Mouse (Mus musculus) CH12.LX (cell line): Measurements from ENCODE around the gene Ccdc130.

Experiments
- CTCF ChIP-seq, 2 experiments: IDR thresholded peaks in 1 of 2; conservative IDR thresholded peaks in 1 of 2; 2 replicates each; pipeline ENCODE4 v1.5.1; 2011 to 2012; ENCODE audit warnings: low read depth in 2 of 2, low read length in 2 of 2, improper control_type of control experiment in 1 of 2, inconsistent platforms in 1 of 2, mild to moderate bottlenecking in 1 of 2, moderate library complexity in 1 of 2
- KAT2A ChIP-seq: IDR thresholded peaks from 2 replicates; pipeline ENCODE4 v1.6.1; 2012; ENCODE audit warnings: low read length, improper control_type of control experiment, inconsistent platforms; ENCODE audit not compliant: insufficient replicate concordance
- POLR2A ChIP-seq: IDR thresholded peaks from 2 replicates; pipeline ENCODE4 v1.6.1; 2011; ENCODE audit warnings: low read depth, mild to moderate bottlenecking, improper control_type of control experiment, low read length
- POLR2AphosphoS2 ChIP-seq: IDR thresholded peaks from 2 replicates; pipeline ENCODE4 v1.6.1; 2011; ENCODE audit warnings: low read depth, low read length, improper control_type of control experiment
- ZC3H11A ChIP-seq: IDR thresholded peaks from 2 replicates; pipeline ENCODE4 v1.6.1; 2012; ENCODE audit warnings: low read depth, mild to moderate bottlenecking, inconsistent platforms, low read length, improper control_type of control experiment

DNA sequence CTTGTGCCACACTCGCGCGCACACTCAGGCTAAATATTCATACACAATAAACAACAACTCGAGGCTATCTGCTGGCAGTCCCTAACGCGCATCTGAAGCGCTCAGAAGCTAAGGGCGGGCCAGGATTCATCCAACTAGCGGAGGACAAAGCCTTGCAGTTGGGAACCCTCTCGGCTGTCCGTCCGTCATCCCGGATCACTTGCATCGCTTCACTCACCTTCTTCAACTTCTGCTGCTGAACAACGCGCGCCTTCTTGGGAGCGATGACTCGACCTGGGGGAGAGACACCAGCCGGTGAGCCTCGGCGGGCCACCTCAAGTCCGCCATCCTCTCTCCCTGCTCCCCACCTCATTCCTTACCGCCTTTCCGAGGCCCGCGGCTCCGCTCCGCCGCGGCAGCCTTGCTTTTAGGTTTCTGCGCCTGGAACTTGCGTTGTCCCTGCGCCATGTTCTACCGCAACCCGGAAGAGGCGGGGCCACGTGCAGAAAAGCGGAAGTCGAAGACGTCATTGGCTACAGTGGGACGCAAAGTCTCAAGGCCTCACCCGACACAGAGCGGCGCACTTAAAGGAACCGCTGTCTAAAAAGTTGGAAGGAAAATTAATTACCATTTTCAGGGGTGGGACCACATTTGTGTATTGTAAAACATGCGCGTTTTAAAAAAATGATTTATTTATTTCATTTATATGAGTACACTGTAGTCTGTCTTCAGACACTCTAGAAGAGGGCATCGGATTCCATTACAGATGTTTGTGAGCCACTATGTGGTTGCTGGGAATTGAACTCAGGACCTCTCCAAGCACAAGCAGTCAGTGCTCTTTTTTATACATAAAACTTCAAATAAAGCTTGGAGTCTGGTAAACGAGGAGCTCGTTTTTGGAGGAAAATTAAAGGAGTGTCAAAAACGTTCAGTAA lies 20.7 kb downstream of the Ccdc130 start, which contains the start of gene D8Ertd738e:
- TF ChIP-seq KAT2A = 0 out of 2 replicates have a peak, but pooled peaks have one; percentile 65
- peak; percentile 99 for TF ChIP-seq POLR2AphosphoS2
- no peak for TF ChIP-seq CTCF (conservative IDR thresholded peaks at IDR 0.05 in 1 of 2, IDR thresholded peaks at IDR 0.05 in 1 of 2; ENCODE audit: low read depth in 2 of 2, low read length in 2 of 2)
- peak; percentile 89 for TF ChIP-seq POLR2A
- TF ChIP-seq ZC3H11A = no peak
